ENCODE assay signal across 8 mouse cellular contexts in genomic region chr7:116323331-116323964, GRCm38 (mm10). TPM values are rescaled to one million over a fixed set of nuclear protein-coding genes. Genes with fewer than 3 reads are reported as not detected.
A peak's percentile ranks its signal among the peaks of the same experiment; 100 is the strongest.
DNase-seq lines count a peak whose midpoint lies in the region; ATAC-seq and TF ChIP-seq lines count a peak whose summit lies in the region.

No protein-coding gene starts in this region.

- peak; percentile 69; the same call in 1 of the 2 replicates for ATAC-seq in heart, embryonic 16.5 days (replicated peaks; ENCODE audit: extremely low read depth, insufficient read depth, low FRiP score)
- ATAC-seq in lung, embryonic 14.5 days (ENCODE audit: insufficient read depth) = peak; percentile 86

- peak overlapping the region; percentile 38; the same call in 1 of the 2 replicates for H3K4me2 ChIP-seq in heart, embryonic 16.5 days (ENCODE audit: low read depth, low read length)
- 0 out of 2 replicates have a peak overlapping the region, but pooled peaks have one; percentile 18 for H3K4me2 ChIP-seq in lung, embryonic 14.5 days

- 35% methylated on average over 10 of the region's 10 CpGs for WGBS in forebrain, embryonic 10.5 days
- 32% methylated on average over 10 of the region's 10 CpGs for WGBS in heart, embryonic 16.5 days
- 27% methylated on average over 10 of the region's 10 CpGs for WGBS in lung, embryonic 14.5 days

- no peaks in the 10 kb centered on the region; the same call in 1 of the 2 replicates for H3K27me3 ChIP-seq in ES-Bruce4 (ENCODE audit: control insufficient read depth, insufficient read depth, low read length, poor library complexity, severe bottlenecking)
- no peaks in the 10 kb centered on the region for H3K27me3 ChIP-seq in forebrain, embryonic 10.5 days (ENCODE audit: poor library complexity, severe bottlenecking)
- H3K27me3 ChIP-seq in heart, embryonic 16.5 days (ENCODE audit: control insufficient read depth, insufficient read depth, low read length) = no peaks in the 10 kb centered on the region
- no peaks in the 10 kb centered on the region for H3K27me3 ChIP-seq in lung, embryonic 14.5 days (ENCODE audit: insufficient read depth, low read length)

- TF ChIP-seq EP300 in ES-Bruce4 (IDR thresholded peaks at IDR 0.05; ENCODE audit: insufficient read depth, low read depth, low read length) = no peak

- no peak overlapping the region for H3K4me3 ChIP-seq in ES-Bruce4 (ENCODE audit: low read depth, low read length)
- H3K4me3 ChIP-seq in forebrain, embryonic 10.5 days = no peak overlapping the region
- 0 out of 2 replicates have a peak overlapping the region, but pooled peaks have one; percentile 5 for H3K4me3 ChIP-seq in heart, embryonic 16.5 days (ENCODE audit: low read length)
- no peak overlapping the region for H3K4me3 ChIP-seq in lung, embryonic 14.5 days (ENCODE audit: low read depth, low read length)

- no peak for TF ChIP-seq POLR2A in ES-Bruce4 (IDR thresholded peaks at IDR 0.05; ENCODE audit: insufficient read depth, low read length)

- no peaks in the 10 kb centered on the region for H3K4me1 ChIP-seq in ES-Bruce4 (ENCODE audit: control insufficient read depth, insufficient read depth, low read length)
- 0 out of 2 replicates have a peak, but pooled peaks cover 4% of the 10 kb centered on the region for H3K4me1 ChIP-seq in forebrain, embryonic 10.5 days
- H3K4me1 ChIP-seq in heart, embryonic 16.5 days (ENCODE audit: control insufficient read depth, insufficient read depth, low read length) = no peaks in the 10 kb centered on the region
- H3K4me1 ChIP-seq in lung, embryonic 14.5 days (ENCODE audit: insufficient read depth) = no peaks in the 10 kb centered on the region

- DNase-seq in adrenal gland, postnatal 25 days = peak; percentile 75
- DNase-seq in forebrain, embryonic 10.5 days (ENCODE audit: extremely low spot score, low spot score) = peak; percentile 68
- peak; percentile 84 for DNase-seq in kidney, postnatal 14 days
- peak; percentile 88 for DNase-seq in lung, embryonic 14.5 days
- peak; percentile 72 for DNase-seq in ovary, postnatal 36 days (ENCODE audit: low spot score)
- DNase-seq in urinary bladder, postnatal 4 days (ENCODE audit: low spot score in 2 of 2) = peak; percentile 61 to 75

- no peak overlapping the region for H3K27ac ChIP-seq in ES-Bruce4 (ENCODE audit: insufficient read depth, low read length)
- H3K27ac ChIP-seq in forebrain, embryonic 10.5 days = no peak overlapping the region
- no peak overlapping the region for H3K27ac ChIP-seq in heart, embryonic 16.5 days (ENCODE audit: low read length)
- no peak overlapping the region for H3K27ac ChIP-seq in lung, embryonic 14.5 days (ENCODE audit: low read depth)

- TF ChIP-seq CTCF in ES-Bruce4 (IDR thresholded peaks at IDR 0.05; ENCODE audit: low read depth, low read length) = peak; percentile 83
- peak; percentile 88 for TF ChIP-seq CTCF in lung, embryonic 14.5 days (IDR thresholded peaks at IDR 0.05; ENCODE audit: low read depth)

- H3K9me3 ChIP-seq in ES-Bruce4 (replicated peaks; ENCODE audit: control insufficient read depth, insufficient read depth, low read length, poor library complexity, severe bottlenecking) = no peaks in the 10 kb centered on the region
- no peaks in the 10 kb centered on the region for H3K9me3 ChIP-seq in forebrain, embryonic 10.5 days
- no peaks in the 10 kb centered on the region for H3K9me3 ChIP-seq in heart, embryonic 16.5 days (replicated peaks; ENCODE audit: control insufficient read depth, low read length)
- H3K9me3 ChIP-seq in lung, embryonic 14.5 days (ENCODE audit: low read depth, low read length) = no peaks in the 10 kb centered on the region

- H3K9ac ChIP-seq in ES-Bruce4 (ENCODE audit: low read depth, poor library complexity, severe bottlenecking) = no peak overlapping the region
- H3K9ac ChIP-seq in heart, embryonic 16.5 days (ENCODE audit: low read length) = peak overlapping the region; percentile 54; the same call in 1 of the 2 replicates
- no peak overlapping the region for H3K9ac ChIP-seq in lung, embryonic 14.5 days

- no peaks in the 10 kb centered on the region for H3K36me3 ChIP-seq in ES-Bruce4 (ENCODE audit: control insufficient read depth, insufficient read depth, low read length, poor library complexity, severe bottlenecking)
- H3K36me3 ChIP-seq in forebrain, embryonic 10.5 days (replicated peaks) = peaks cover 12% of the 10 kb centered on the region
- no peaks in the 10 kb centered on the region for H3K36me3 ChIP-seq in heart, embryonic 16.5 days (ENCODE audit: control insufficient read depth, insufficient read depth)
- H3K36me3 ChIP-seq in lung, embryonic 14.5 days (ENCODE audit: insufficient read depth) = no peaks in the 10 kb centered on the region; the same call in 1 of the 2 replicates

RNA-seq across cellular contexts. Expression of gene Rps13, which starts 10.5 kb away (rescaled TPM):
- 245 and 285 TPM in 2 replicates for polyA plus RNA-seq in ES-Bruce4 (2011; ENCODE audit: insufficient read depth, insufficient read length, low read depth, missing spikeins)
- 351 and 444 TPM in 2 replicates for total RNA-seq in adrenal gland, postnatal 25 days (2021)
- 830 and 840 TPM in 2 replicates for polyA plus RNA-seq in forebrain, embryonic 10.5 days (2016; fragmentation: Nextera tagmentation; extraction: Ambion mirVana)
- polyA plus RNA-seq in heart, embryonic 16.5 days (2015; fragmentation: Nextera tagmentation; extraction: Ambion mirVana) = 427 and 491 TPM in 2 replicates
- 953 and 964 TPM in 2 replicates for polyA plus RNA-seq in lung, embryonic 14.5 days (2014; fragmentation: Nextera tagmentation; extraction: Ambion mirVana)

RNA-seq across cellular contexts. Expression of gene Plekha7, which starts 15.3 kb away (rescaled TPM):
- 80.0 and 80.5 TPM in 2 replicates for polyA plus RNA-seq in ES-Bruce4 (2011; ENCODE audit: insufficient read depth, insufficient read length, low read depth, missing spikeins)
- total RNA-seq in adrenal gland, postnatal 25 days (2021) = 16.9 and 28.0 TPM in 2 replicates
- 27.7 and 28.3 TPM in 2 replicates for polyA plus RNA-seq in forebrain, embryonic 10.5 days (2016; fragmentation: Nextera tagmentation; extraction: Ambion mirVana)
- polyA plus RNA-seq in heart, embryonic 16.5 days (2015; fragmentation: Nextera tagmentation; extraction: Ambion mirVana) = 40.9 and 44.5 TPM in 2 replicates
- polyA plus RNA-seq in lung, embryonic 14.5 days (2014; fragmentation: Nextera tagmentation; extraction: Ambion mirVana) = 9.5 and 10.3 TPM in 2 replicates
